Mouse (Mus musculus) neural tube, embryonic 14.5 days (tissue): ENCODE data around the gene Znhit2. TPM values are rescaled to one million over a fixed set of nuclear protein-coding genes. Genes with fewer than 3 reads are reported as not detected.

Experiments used
- ATAC-seq: fragments of 200-750 bp; cut with Nextera tagmentation; 2 replicates; pipeline ENCODE4 v1.8.0; 2017; ENCODE audit warnings: low read depth, mild to moderate bottlenecking, moderate TSS enrichment, moderate library complexity
- H3K27ac ChIP-seq: fragments of 300-500 bp; sonication (generic); 2 replicates; pipeline ENCODE4 v1.5.1; 2014; ENCODE audit warnings: low read depth, mild to moderate bottlenecking, control low read depth, low read length, moderate library complexity, mixed read lengths
- H3K27me3 ChIP-seq: fragments of 300-500 bp; sonication (generic); 2 replicates; pipeline ENCODE4 v1.6.1; 2014; ENCODE audit warnings: low read length; ENCODE audit not compliant: control insufficient read depth, insufficient read depth
- H3K36me3 ChIP-seq: fragments of 300-500 bp; sonication (generic); 2 replicates; pipeline ENCODE4 v1.6.1; 2014; ENCODE audit warnings: low read length, mixed read lengths; ENCODE audit not compliant: control insufficient read depth, insufficient read depth
- H3K4me1 ChIP-seq: fragments of 300-500 bp; sonication (generic); 2 replicates; pipeline ENCODE4 v1.6.1; 2014; ENCODE audit warnings: low read length; ENCODE audit not compliant: control insufficient read depth, insufficient read depth
- H3K4me2 ChIP-seq: fragments of 300-500 bp; sonication (generic); 2 replicates; pipeline ENCODE4 v1.6.1; 2014; ENCODE audit warnings: mild to moderate bottlenecking, low read depth, low read length, control low read depth
- H3K4me3 ChIP-seq: fragments of 300-500 bp; sonication (generic); 2 replicates; pipeline ENCODE4 v1.5.1; 2014; ENCODE audit warnings: low read depth, low read length, control low read depth, mixed read lengths
- H3K9ac ChIP-seq: fragments of 300-500 bp; sonication (generic); replicated peaks from 2 replicates; pipeline ENCODE4 v1.6.1; 2014; ENCODE audit warnings: low read depth, mild to moderate bottlenecking, control low read depth, low read length, mixed read lengths
- H3K9me3 ChIP-seq: fragments of 300-500 bp; sonication (generic); 2 replicates; pipeline ENCODE4 v1.6.1; 2016; ENCODE audit warnings: low read length; ENCODE audit not compliant: control insufficient read depth
- WGBS: fragments of 180-500 bp; shearing (Covaris S2); extraction: QIAGEN DNeasy Blood & Tissue Kit; methylation state at CpG from one replicate; pipeline ENCODE4 v1.1.7; 2014; 5-methylcytosine and 5-hydroxymethylcytosine counted together
- polyA plus RNA-seq: library from polyadenylated mRNA; unstranded; fragments of >200 nt; fragmentation: Nextera tagmentation; extraction: Ambion mirVana; gene quantifications from 2 replicates; pipeline ENCODE4 v1.2.1, GENCODE M21; 2014

Gene Znhit2
- polyA plus RNA-seq, 1 experiment from 2014 or later = 34.3 TPM

DNA sequence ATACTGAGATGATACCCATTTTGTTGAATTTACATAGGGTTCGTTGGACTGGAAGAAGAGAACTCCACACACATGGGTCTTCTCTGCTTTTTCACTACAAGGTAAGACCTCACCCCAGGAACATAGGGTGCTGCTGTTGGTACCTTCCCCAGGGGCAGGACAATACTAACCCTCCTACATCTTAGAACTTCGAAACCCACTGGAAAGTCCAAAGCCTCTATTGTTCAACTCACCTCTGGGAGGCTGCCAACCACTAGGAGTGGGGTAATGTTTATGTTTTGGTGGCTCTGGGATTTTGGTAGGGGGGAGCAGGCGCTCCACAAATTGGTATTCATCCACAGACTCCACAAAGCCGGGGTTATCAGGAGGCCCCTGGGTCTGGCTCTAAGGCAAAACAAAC lies 4.3 kb upstream of the Znhit2 start:
- no peaks in the 10 kb centered on the region for H3K27me3 ChIP-seq
- no peak for ATAC-seq
- no peaks in the 10 kb centered on the region for H3K9me3 ChIP-seq
- peak overlapping the region; percentile 78 for H3K4me3 ChIP-seq
- H3K9ac ChIP-seq = peak overlapping the region; percentile 79; the same call in 1 of the 2 replicates
- no peak overlapping the region for H3K27ac ChIP-seq
- peak overlapping the region; percentile 79 for H3K4me2 ChIP-seq
- peaks cover 33% of the 10 kb centered on the region for H3K36me3 ChIP-seq
- WGBS = 68% methylated on average over 4 of the region's 4 CpGs
- peaks cover 15% of the 10 kb centered on the region for H3K4me1 ChIP-seq

DNA sequence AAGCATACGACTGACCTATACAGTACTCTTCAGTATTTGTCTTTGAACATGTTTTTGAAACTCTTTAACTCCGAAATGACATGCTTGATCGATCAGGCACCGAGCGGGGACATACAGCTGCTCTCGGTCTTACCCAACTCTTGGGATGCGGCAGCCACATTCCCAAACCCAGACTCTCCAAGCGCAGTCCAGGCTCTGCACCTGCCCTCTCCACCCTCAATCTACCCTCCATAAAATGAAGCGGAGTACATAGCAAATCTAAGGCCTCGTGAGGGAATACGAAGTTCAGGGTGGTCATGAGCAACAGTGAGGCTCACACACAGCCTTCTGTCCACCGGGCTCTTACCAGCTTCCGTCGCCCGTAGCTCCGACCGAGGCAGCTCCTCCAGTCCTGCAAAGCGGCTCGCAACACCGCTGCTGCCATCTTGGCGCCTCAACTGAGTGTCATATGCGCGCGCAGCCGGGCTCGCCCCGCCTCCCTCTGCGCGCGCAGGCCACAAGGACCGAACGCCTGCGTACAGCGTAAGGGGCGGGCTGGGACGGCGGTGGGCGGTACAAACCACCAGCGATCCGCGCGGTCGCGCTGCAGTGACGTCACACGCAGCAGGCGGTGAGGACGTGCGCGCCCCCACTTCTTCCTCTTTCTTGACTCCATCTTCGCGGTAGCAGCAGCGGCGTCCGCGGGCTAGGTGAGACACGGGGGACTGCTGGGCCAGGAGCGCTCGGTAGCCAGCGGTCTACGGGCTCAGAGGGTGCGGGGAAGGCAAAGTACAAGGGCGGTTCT lies 3.5 kb upstream of the Znhit2 start, which contains the start of the genes Mrpl49 and Fau:
Mrpl49 (minus strand) TSS at position 473 of the 784 bp plus-strand sequence.
Fau (plus strand) TSS at position 532 of the 784 bp plus-strand sequence.
- H3K36me3 ChIP-seq = peaks cover 25% of the 10 kb centered on the region
- peaks cover 23% of the 10 kb centered on the region for H3K4me1 ChIP-seq
- WGBS = 0% methylated on average over 63 of the region's 63 CpGs
- no peaks in the 10 kb centered on the region for H3K9me3 ChIP-seq
- H3K9ac ChIP-seq = peak within 1 kb of the TSS; percentile 79
- H3K27me3 ChIP-seq = no peaks in the 10 kb centered on the region
- H3K4me3 ChIP-seq = peak within 1 kb of the TSS; percentile 78
- peak within 1 kb of the TSS; percentile 83 for H3K27ac ChIP-seq
- H3K4me2 ChIP-seq = peak within 1 kb of the TSS; percentile 83
- peak; percentile 85 for ATAC-seq

DNA sequence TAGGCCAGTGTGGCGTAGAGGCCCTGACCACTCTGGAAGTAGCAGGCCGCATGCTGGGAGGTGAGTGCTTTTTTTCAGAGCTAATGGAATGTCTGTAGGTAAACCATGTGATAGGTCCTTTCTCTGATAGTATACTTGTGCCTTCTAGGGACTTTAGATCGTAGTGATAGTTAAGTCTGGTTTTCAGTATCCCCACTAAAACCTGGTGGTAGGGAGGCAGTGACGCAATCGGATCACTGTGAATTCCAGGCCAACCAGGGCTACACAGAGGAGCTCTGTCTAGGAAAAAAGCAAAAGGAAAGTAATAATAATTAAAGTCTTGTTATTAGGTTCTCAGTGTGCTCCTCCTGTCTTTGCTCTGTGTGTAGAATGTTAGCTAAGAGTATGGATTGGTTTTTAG lies 2.5 kb upstream of the Znhit2 start:
- Histone ChIP-seq H3K27me3 (no peaks in the 10 kb centered on the region), H3K9ac (peak overlapping the region; percentile 79), H3K36me3 (peaks cover 16% of the 10 kb centered on the region), H3K9me3 (no peaks in the 10 kb centered on the region), H3K4me2 (peak overlapping the region; percentile 83), H3K27ac (no peak overlapping the region), H3K4me1 (peaks cover 26% of the 10 kb centered on the region), H3K4me3 (peak overlapping the region; percentile 78)
- 35% methylated on average over 5 of the region's 5 CpGs for WGBS
- no peak for ATAC-seq

- peak overlapping the region; percentile 78; the same call in 1 of the 2 replicates for H3K4me3 ChIP-seq
Measured at GRCm38 (mm10) chr19:6058966-6059365, 2.0 kb upstream of the Znhit2 start.

DNA sequence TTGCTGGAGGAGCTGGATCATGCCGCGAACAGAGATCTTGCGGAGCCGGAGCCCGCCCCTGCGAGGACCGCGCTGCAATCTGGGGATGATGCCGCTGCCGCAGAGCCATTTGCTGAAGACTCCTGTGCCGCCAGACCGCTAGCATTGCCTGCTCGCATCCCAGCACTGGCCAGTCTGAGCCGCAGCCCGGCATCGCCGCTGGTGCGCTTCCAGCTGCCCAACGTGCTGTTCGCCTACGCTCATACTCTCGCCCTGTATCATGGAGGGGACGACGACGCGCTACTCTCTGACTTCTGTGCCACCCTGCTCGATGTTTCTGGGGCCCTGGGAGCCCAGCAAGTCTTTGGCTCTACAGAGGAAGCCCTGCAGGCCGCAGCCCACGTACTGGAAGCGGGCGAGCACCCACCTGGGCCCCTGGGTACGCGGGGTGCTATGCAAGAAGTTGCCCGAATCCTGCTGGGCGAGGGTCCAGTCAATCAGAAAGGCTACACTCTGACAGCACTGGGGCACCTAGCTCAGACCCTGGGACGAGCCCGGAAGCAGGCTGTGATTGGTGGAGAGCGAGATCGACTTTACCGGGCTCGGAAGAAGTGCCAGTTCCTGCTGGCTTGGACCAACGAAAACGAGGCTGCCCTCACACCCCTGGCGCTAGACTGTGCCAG lies 780 bp downstream of the Znhit2 start:
- Histone ChIP-seq H3K4me3 (peak overlapping the region; percentile 84), H3K27me3 (no peaks in the 10 kb centered on the region), H3K4me2 (peak overlapping the region; percentile 100), H3K9me3 (no peaks in the 10 kb centered on the region), H3K9ac (peak overlapping the region; percentile 87), H3K27ac (peak overlapping the region; percentile 85), H3K4me1 (peaks cover 28% of the 10 kb centered on the region), H3K36me3 (no peaks in the 10 kb centered on the region; the same call in 1 of the 2 replicates)
- 1% methylated on average over 44 of the region's 44 CpGs for WGBS
- no peak for ATAC-seq

More at GRCm38 (mm10) chr19:6058966-6059365, 2.0 kb upstream of the Znhit2 start:
- Histone ChIP-seq H3K4me1 (peaks cover 26% of the 10 kb centered on the region), H3K36me3 (peaks cover 11% of the 10 kb centered on the region), H3K27me3 (no peaks in the 10 kb centered on the region), H3K27ac (no peak overlapping the region), H3K4me2 (peak overlapping the region; percentile 83), H3K9me3 (no peaks in the 10 kb centered on the region), H3K9ac (no peak overlapping the region)
- ATAC-seq = no peak
- WGBS = 85% methylated on average over 5 of the region's 5 CpGs

DNA sequence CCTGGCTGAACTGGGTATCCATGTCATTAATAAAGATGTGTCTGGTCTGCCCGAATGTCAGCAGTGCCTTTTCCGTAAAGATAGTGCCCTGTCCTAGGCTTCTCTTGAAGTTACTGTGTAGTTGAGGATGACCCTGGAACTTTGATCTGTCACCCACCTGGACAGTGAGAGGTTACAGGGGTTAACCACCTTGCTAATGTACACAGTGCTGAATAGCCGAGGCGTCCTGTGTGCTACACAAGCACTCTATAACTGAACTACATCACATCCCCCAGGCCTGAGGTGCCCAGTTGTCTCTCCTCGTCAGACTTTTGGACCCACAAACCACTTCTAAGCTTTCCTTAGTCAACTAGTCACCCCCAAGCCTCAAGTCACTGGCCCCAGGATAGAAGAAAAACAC lies 1.4 kb downstream of the Znhit2 start:
- Histone ChIP-seq H3K9me3 (no peaks in the 10 kb centered on the region), H3K4me3 (peak overlapping the region; percentile 84), H3K4me2 (peak overlapping the region; percentile 100), H3K27ac (peak overlapping the region; percentile 85; the same call in 1 of the 2 replicates), H3K27me3 (no peaks in the 10 kb centered on the region), H3K4me1 (peaks cover 28% of the 10 kb centered on the region), H3K9ac (peak overlapping the region; percentile 87), H3K36me3 (no peaks in the 10 kb centered on the region; the same call in 1 of the 2 replicates)
- 71% methylated on average over 5 of the region's 5 CpGs for WGBS
- ATAC-seq = no peak

DNA sequence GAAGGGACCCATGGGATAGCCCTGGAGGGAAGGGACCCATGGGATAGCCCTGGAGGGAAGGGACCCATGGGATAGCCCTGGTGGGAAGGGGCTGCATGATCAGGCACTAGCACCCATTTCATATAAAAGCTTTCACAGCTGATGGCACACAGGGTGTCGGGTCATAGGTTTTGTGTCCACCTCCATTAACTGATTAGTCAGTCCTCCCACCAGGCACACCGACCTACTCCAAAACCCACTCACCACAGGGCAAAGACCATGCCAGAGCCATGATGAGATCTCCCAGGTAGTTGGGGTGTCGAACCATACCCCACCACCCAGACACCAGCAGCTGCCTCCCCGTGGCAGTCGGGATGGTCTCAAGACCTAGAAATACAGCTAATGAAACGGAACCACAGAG lies 2.1 kb downstream of the Znhit2 start:
- no peak overlapping the region for H3K4me2 ChIP-seq
- ATAC-seq = no peak
- no peak overlapping the region for H3K4me3 ChIP-seq
- no peaks in the 10 kb centered on the region; the same call in 1 of the 2 replicates for H3K36me3 ChIP-seq
- no peaks in the 10 kb centered on the region for H3K27me3 ChIP-seq
- no peaks in the 10 kb centered on the region for H3K9me3 ChIP-seq
- peaks cover 29% of the 10 kb centered on the region for H3K4me1 ChIP-seq
- 97% methylated on average over 6 of the region's 6 CpGs for WGBS
- H3K27ac ChIP-seq = no peak overlapping the region
- no peak overlapping the region for H3K9ac ChIP-seq

- peak; percentile 7 for ATAC-seq
- Histone ChIP-seq H3K27ac (peak overlapping the region; percentile 87), H3K27me3 (no peaks in the 10 kb centered on the region), H3K4me2 (peak overlapping the region; percentile 96), H3K9me3 (no peaks in the 10 kb centered on the region), H3K4me3 (peak overlapping the region; percentile 47), H3K9ac (peak overlapping the region; percentile 57), H3K4me1 (peaks cover 26% of the 10 kb centered on the region), H3K36me3 (peaks cover 11% of the 10 kb centered on the region)
- 31% methylated on average over 5 of the region's 5 CpGs for WGBS
Measured at GRCm38 (mm10) chr19:6066571-6066970, 5.6 kb downstream of the Znhit2 start.
